Mouse (Mus musculus) T-cell, adult 2 months (primary cell): ENCODE data around the gene Epb42.
"Not testable (repeated sequence)": the region's sequence is repeated elsewhere in the genome, so short reads cannot be mapped to it uniquely, and the experiment has no call there.

Experiments used
- DNase-seq: peaks from one replicate; pipeline ENCODE4 v3.0.0; 2022; ENCODE audit warnings: low spot score

Epb42 gene

GRCm38 (mm10) chr2:121007925-121008663 lies 28.8 kb downstream of the Epb42 start, which contains the start of gene Ccndbp1:
Gene Ccndbp1 (plus strand): TSS chr2:121008403.
- DNase-seq, result peak; percentile 91

GRCm38 (mm10) chr2:121006986-121007385 lies 29.9 kb downstream of the Epb42 start:
- no peak for DNase-seq

- DNase-seq, result no peak
Measured at GRCm38 (mm10) chr2:121004018-121004811, 32.7 kb downstream of the Epb42 start.

- DNase-seq, result peak; percentile 8
Measured at GRCm38 (mm10) chr2:121003586-121003985, 33.3 kb downstream of the Epb42 start.

- DNase-seq, result no peak
Measured at GRCm38 (mm10) chr2:120998863-120999262, 38.0 kb downstream of the Epb42 start.

- DNase-seq, result not testable (repeated sequence)
Measured at GRCm38 (mm10) chr2:120996607-120997006, 40.3 kb downstream of the Epb42 start.

GRCm38 (mm10) chr2:120991196-120991595 lies 45.7 kb downstream of the Epb42 start:
- no peak for DNase-seq

GRCm38 (mm10) chr2:120985241-120985640 lies 51.6 kb downstream of the Epb42 start:
- DNase-seq, result no peak

GRCm38 (mm10) chr2:120983611-120984010 lies 53.3 kb downstream of the Epb42 start:
- no peak for DNase-seq

- no peak for DNase-seq
Measured at GRCm38 (mm10) chr2:120980861-120981260, 56.0 kb downstream of the Epb42 start.

GRCm38 (mm10) chr2:120979819-120980218 lies 57.1 kb downstream of the Epb42 start:
- no peak for DNase-seq

- DNase-seq, result no peak
Measured at GRCm38 (mm10) chr2:120978693-120979037, 58.2 kb downstream of the Epb42 start.

GRCm38 (mm10) chr2:120977926-120978692 lies 58.8 kb downstream of the Epb42 start:
- no peak for DNase-seq

GRCm38 (mm10) chr2:120976990-120977925 lies 59.6 kb downstream of the Epb42 start, which contains the start of gene Tmem62:
Gene Tmem62 (plus strand): TSS chr2:120977017.
- DNase-seq, result peak; percentile 71

- DNase-seq, result peak; percentile 23
Measured at GRCm38 (mm10) chr2:120976308-120976707, 60.6 kb downstream of the Epb42 start.

GRCm38 (mm10) chr2:120972964-120973363 lies 63.9 kb downstream of the Epb42 start:
- DNase-seq, result no peak

- DNase-seq, result not testable (repeated sequence)
Measured at GRCm38 (mm10) chr2:120972257-120972656, 64.6 kb downstream of the Epb42 start.

GRCm38 (mm10) chr2:120971766-120972165 lies 65.1 kb downstream of the Epb42 start:
- DNase-seq, result no peak

- DNase-seq, result peak; percentile 93
Measured at GRCm38 (mm10) chr2:120970559-120971080, 66.3 kb downstream of the Epb42 start, which contains the start of gene Ubr1. Gene Ubr1 (minus strand): TSS chr2:120970715.

- DNase-seq, result no peak
Measured at GRCm38 (mm10) chr2:120970045-120970539, 66.8 kb downstream of the Epb42 start.
